Mouse (Mus musculus) kidney, embryonic 16.5 days (tissue): ENCODE data around the gene Fchsd2. TPM values are rescaled to one million over a fixed set of nuclear protein-coding genes. Genes with fewer than 3 reads are reported as not detected.

Experiments
- ATAC-seq: fragments of 200-750 bp; cut with Nextera tagmentation; 2 replicates; pipeline ENCODE4 v1.8.0; 2017; ENCODE audit warnings: moderate TSS enrichment; ENCODE audit not compliant: low FRiP score, low TSS enrichment
- H3K27ac ChIP-seq: fragments of 300-500 bp; sonication (generic); 2 replicates; pipeline ENCODE4 v1.5.1; 2014; ENCODE audit warnings: low read length
- H3K27me3 ChIP-seq: fragments of 300-500 bp; sonication (generic); 2 replicates; pipeline ENCODE4 v1.6.1; 2014; ENCODE audit warnings: low read length, control low read depth, mixed read lengths; ENCODE audit not compliant: insufficient read depth
- H3K36me3 ChIP-seq: fragments of 300-500 bp; sonication (generic); 2 replicates; pipeline ENCODE4 v1.6.1; 2014; ENCODE audit warnings: low read length, control low read depth, mixed read lengths; ENCODE audit not compliant: insufficient read depth
- H3K4me1 ChIP-seq: fragments of 300-500 bp; sonication (generic); 2 replicates; pipeline ENCODE4 v1.6.1; 2014; ENCODE audit warnings: low read length, control low read depth, mixed read lengths; ENCODE audit not compliant: insufficient read depth
- H3K4me2 ChIP-seq: fragments of 300-500 bp; sonication (generic); replicated peaks from 2 replicates; pipeline ENCODE4 v1.6.1; 2014; ENCODE audit warnings: low read depth, low read length
- H3K4me3 ChIP-seq: fragments of 300-500 bp; sonication (generic); 2 replicates; pipeline ENCODE4 v1.5.1; 2014; ENCODE audit warnings: mild to moderate bottlenecking, low read length
- H3K9ac ChIP-seq: fragments of 300-500 bp; sonication (generic); replicated peaks from 2 replicates; pipeline ENCODE4 v1.6.1; 2014; ENCODE audit warnings: low read length
- H3K9me3 ChIP-seq: fragments of 300-500 bp; sonication (generic); 2 replicates; pipeline ENCODE4 v1.6.1; 2016; ENCODE audit warnings: low read length, control low read depth
- WGBS: fragments of 180-500 bp; shearing (Covaris S2); extraction: QIAGEN DNeasy Blood & Tissue Kit; methylation state at CpG from one replicate; pipeline ENCODE4 v1.1.7; 2014; 5-methylcytosine and 5-hydroxymethylcytosine counted together
- polyA plus RNA-seq: library from polyadenylated mRNA; unstranded; fragments of >200 nt; fragmentation: Nextera tagmentation; extraction: Ambion mirVana; gene quantifications from 2 replicates; pipeline ENCODE4 v1.2.1, GENCODE M21; 2015

Fchsd2 gene
- polyA plus RNA-seq, 1 experiment from 2014 or later = 24.6 TPM

DNA sequence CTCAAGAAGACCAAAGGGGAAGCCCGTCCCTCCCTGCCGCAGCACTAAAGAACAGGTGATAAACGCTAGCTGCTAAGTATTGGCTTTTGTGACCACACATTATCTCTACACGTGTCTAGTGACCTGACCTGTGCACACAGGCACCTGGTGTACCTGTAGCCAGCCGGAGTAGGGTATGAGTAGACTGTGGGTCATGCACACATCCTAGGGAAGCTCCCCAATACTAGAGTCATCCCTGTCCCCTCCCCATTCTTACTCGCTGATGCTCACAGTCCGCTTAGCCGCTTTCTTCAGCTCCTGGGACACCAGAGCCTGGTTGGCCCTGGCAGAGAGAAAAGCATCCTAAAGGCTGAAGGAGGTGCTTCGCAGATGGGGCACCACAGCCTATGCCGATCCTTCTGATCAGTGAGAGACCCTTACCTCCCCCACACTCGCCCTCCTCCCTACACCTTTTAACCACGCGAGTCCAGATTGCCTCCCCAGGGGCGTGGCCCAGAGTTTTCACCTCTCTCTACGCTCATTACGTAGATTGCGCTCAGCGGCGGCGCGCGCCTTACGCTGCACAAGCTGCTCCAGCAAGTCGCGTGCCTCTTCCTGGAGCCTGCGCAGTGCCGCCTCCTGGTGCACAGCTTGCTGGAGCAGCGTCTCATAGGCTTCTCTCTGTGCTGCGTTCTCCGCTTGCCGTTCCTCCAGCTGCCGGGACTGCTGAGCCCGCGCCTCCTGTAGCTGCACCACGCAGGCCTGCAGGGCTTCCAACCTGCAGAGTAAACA, 203.8 kb downstream of the Fchsd2 start:
- Histone ChIP-seq H3K4me2 (peak overlapping the region; percentile 75), H3K9ac (peak overlapping the region; percentile 65), H3K27ac (no peak overlapping the region), H3K27me3 (0 out of 2 replicates have a peak, but pooled peaks cover 10% of the 10 kb centered on the region), H3K9me3 (no peaks in the 10 kb centered on the region), H3K36me3 (no peaks in the 10 kb centered on the region; the same call in 1 of the 2 replicates), H3K4me1 (peaks cover 18% of the 10 kb centered on the region), H3K4me3 (peak overlapping the region; percentile 45)
- peak; percentile 78 for ATAC-seq
- WGBS = 10% methylated on average over 35 of the region's 35 CpGs

DNA sequence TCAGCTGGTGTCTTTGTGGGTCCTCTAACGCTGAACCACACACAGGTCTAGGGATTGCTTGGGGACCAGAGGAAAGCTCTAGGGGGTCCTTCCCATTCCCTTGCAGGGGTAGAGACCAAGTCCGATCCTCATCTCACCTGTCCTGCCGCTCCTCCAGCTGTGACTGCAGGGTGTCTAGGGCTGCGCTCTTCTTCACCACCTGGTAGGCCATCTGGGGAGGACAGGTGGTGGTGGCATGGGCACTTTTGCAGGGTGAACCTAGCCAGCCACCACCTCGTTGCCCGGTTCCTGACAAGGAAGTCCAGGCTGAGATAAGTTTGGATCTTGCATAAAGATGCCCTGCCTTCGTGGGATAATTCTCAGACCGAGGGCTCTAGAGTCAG, 204.4 kb downstream of the Fchsd2 start:
- no peak overlapping the region for H3K27ac ChIP-seq
- no peak for ATAC-seq
- peak overlapping the region; percentile 59 for H3K9ac ChIP-seq
- no peaks in the 10 kb centered on the region; the same call in 1 of the 2 replicates for H3K36me3 ChIP-seq
- peak overlapping the region; percentile 45 for H3K4me3 ChIP-seq
- 35% methylated on average over 8 of the region's 8 CpGs for WGBS
- H3K27me3 ChIP-seq = 0 out of 2 replicates have a peak, but pooled peaks cover 10% of the 10 kb centered on the region
- H3K9me3 ChIP-seq = no peaks in the 10 kb centered on the region
- H3K4me2 ChIP-seq = peak overlapping the region; percentile 75
- peaks cover 18% of the 10 kb centered on the region for H3K4me1 ChIP-seq

- H3K27ac ChIP-seq = no peak overlapping the region
- H3K36me3 ChIP-seq = no peaks in the 10 kb centered on the region
- H3K4me2 ChIP-seq = no peak overlapping the region
- H3K4me3 ChIP-seq = no peak overlapping the region
- WGBS = 86% methylated on average over 3 of the region's 3 CpGs
- no peak overlapping the region for H3K9ac ChIP-seq
- H3K27me3 ChIP-seq = 0 out of 2 replicates have a peak, but pooled peaks cover 10% of the 10 kb centered on the region
- ATAC-seq = no peak
- peaks cover 25% of the 10 kb centered on the region for H3K4me1 ChIP-seq
- no peaks in the 10 kb centered on the region for H3K9me3 ChIP-seq
These were observed 205.7 kb downstream of the Fchsd2 start for GRCm38 (mm10) chr7:101298375-101298774.

GRCm38 (mm10) chr7:101301361-101301880, 208.8 kb downstream of the Fchsd2 start:
- ATAC-seq = peak; percentile 37; the same call in 1 of the 2 replicates

DNA sequence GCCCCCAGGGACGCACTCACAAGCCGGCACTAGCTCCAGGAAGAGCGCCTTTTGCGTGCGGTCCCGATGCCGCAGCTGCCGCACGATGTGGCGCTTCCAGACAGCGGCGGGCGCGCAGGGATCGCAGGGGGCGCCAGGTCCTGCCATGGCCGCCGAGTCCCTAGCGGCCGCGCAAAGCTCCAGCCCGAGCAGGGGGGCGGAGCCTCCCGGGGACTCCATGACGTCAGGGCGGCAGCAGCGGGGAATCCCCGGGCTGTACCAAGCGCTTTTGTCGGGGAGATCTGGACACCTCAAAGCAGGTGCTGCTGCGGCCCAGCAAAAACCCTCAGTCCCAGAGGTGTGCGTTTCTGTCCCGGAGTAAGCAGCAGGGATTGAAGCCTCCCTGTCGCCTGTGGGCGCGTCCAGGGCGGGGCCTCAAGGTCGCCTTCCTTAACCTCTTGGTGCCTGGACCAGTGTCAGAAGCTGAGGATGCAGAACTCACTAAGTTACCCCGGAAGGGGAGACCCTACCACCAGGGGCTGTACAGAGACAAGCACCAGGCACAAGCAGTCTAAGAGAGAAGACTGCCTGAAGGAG, 209.3 kb downstream of the Fchsd2 start, which contains the start of gene Atg16l2:
TSS of gene Atg16l2 (minus strand) at position 371 of the 576 bp plus-strand sequence.
- H3K27ac ChIP-seq = peak within 1 kb of the TSS; percentile 71; the same call in 1 of the 2 replicates

More at GRCm38 (mm10) chr7:101301361-101301880, 208.8 kb downstream of the Fchsd2 start:
- Histone ChIP-seq H3K36me3 (no peaks in the 10 kb centered on the region), H3K9ac (peak overlapping the region; percentile 74), H3K27me3 (0 out of 2 replicates have a peak, but pooled peaks cover 10% of the 10 kb centered on the region), H3K4me2 (peak overlapping the region; percentile 75), H3K4me3 (peak overlapping the region; percentile 74), H3K4me1 (peaks cover 21% of the 10 kb centered on the region), H3K9me3 (no peaks in the 10 kb centered on the region), H3K27ac (peak overlapping the region; percentile 71; the same call in 1 of the 2 replicates)
- WGBS = under 1% methylated on average over 30 of the region's 30 CpGs

GRCm38 (mm10) chr7:101302691-101303090, 210.0 kb downstream of the Fchsd2 start:
- H3K36me3 ChIP-seq = no peaks in the 10 kb centered on the region
- H3K4me2 ChIP-seq = peak overlapping the region; percentile 75
- 0 out of 2 replicates have a peak, but pooled peaks cover 10% of the 10 kb centered on the region for H3K27me3 ChIP-seq
- H3K4me1 ChIP-seq = peaks cover 14% of the 10 kb centered on the region; the same call in 1 of the 2 replicates
- ATAC-seq = no peak
- H3K9me3 ChIP-seq = no peaks in the 10 kb centered on the region
- WGBS = 18% methylated on average over 7 of the region's 7 CpGs
- peak overlapping the region; percentile 22; the same call in 1 of the 2 replicates for H3K27ac ChIP-seq
- peak overlapping the region; percentile 74 for H3K4me3 ChIP-seq
- peak overlapping the region; percentile 74; the same call in 1 of the 2 replicates for H3K9ac ChIP-seq

More for the DNA sequence above, 209.3 kb downstream of the Fchsd2 start, which contains the start of gene Atg16l2:
- Histone ChIP-seq H3K4me1 (peaks cover 15% of the 10 kb centered on the region), H3K36me3 (no peaks in the 10 kb centered on the region), H3K4me3 (peak within 1 kb of the TSS; percentile 74), H3K9me3 (no peaks in the 10 kb centered on the region), H3K27me3 (0 out of 2 replicates have a peak, but pooled peaks cover 10% of the 10 kb centered on the region), H3K9ac (peak within 1 kb of the TSS; percentile 74), H3K4me2 (peak within 1 kb of the TSS; percentile 75)
- ATAC-seq = peak; percentile 97
- WGBS = under 1% methylated on average over 39 of the region's 39 CpGs

DNA sequence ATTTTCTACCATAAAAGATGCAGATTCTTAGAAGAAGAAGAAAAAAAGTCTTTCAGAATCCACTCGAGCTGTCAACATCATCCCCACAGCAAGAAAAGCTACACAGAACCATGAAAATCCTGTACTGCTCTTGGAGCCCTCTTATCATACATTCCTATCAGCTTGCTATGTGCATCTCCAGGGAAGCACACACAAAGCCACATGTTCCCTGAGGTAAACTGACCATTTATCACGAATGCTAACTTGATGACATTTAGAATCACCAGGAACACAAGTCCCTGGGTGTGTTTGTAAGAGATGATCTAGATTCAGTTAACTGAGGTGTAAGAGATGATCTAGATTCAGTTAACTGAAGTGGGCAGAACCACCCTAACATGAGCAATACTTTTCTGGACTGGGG, 214.2 kb downstream of the Fchsd2 start:
- Histone ChIP-seq H3K4me1 (peaks cover 11% of the 10 kb centered on the region), H3K4me2 (no peak overlapping the region), H3K4me3 (no peak overlapping the region), H3K9me3 (no peaks in the 10 kb centered on the region), H3K27ac (no peak overlapping the region), H3K9ac (no peak overlapping the region), H3K36me3 (no peaks in the 10 kb centered on the region), H3K27me3 (no peaks in the 10 kb centered on the region)
- 58% methylated on average over 2 of the region's 2 CpGs for WGBS
- ATAC-seq = no peak

- Histone ChIP-seq H3K9ac (peak overlapping the region; percentile 76), H3K4me1 (peaks cover 4% of the 10 kb centered on the region; the same call in 1 of the 2 replicates), H3K27ac (peak overlapping the region; percentile 96), H3K27me3 (no peaks in the 10 kb centered on the region), H3K9me3 (no peaks in the 10 kb centered on the region), H3K36me3 (no peaks in the 10 kb centered on the region), H3K4me3 (peak overlapping the region; percentile 55), H3K4me2 (peak overlapping the region; percentile 53)
- 31% methylated on average over 5 of the region's 5 CpGs for WGBS
- ATAC-seq = no peak
These were observed 217.3 kb downstream of the Fchsd2 start for GRCm38 (mm10) chr7:101309985-101310326.

GRCm38 (mm10) chr7:101310327-101311028, 217.8 kb downstream of the Fchsd2 start:
- peak overlapping the region; percentile 55 for H3K4me3 ChIP-seq
- H3K27ac ChIP-seq = peak overlapping the region; percentile 96
- no peaks in the 10 kb centered on the region for H3K9me3 ChIP-seq
- peak overlapping the region; percentile 76 for H3K9ac ChIP-seq
- H3K4me1 ChIP-seq = peaks cover 4% of the 10 kb centered on the region; the same call in 1 of the 2 replicates
- H3K27me3 ChIP-seq = no peaks in the 10 kb centered on the region
- H3K36me3 ChIP-seq = no peaks in the 10 kb centered on the region
- H3K4me2 ChIP-seq = peak overlapping the region; percentile 53
- under 1% methylated on average over 43 of the region's 43 CpGs for WGBS
- ATAC-seq = peak; percentile 95
